Mouse (Mus musculus) heart, adult 2 months (tissue): Measurements from ENCODE around the gene Gm20388. TPM values are rescaled to one million over a fixed set of nuclear protein-coding genes. Genes with fewer than 3 reads are reported as not detected.

ENCODE experiments used
- DNase-seq, 2 experiments: peaks; one replicate each; pipeline ENCODE4 v3.0.0; 2021
- H3K27ac ChIP-seq: fragments of 200-600 bp; 2 replicates; pipeline ENCODE4 v1.8.1; 2022
- H3K27me3 ChIP-seq: fragments of 200-500 bp; 2 replicates; pipeline ENCODE4 v1.6.1; 2012; ENCODE audit warnings: mild to moderate bottlenecking, low read length, inconsistent platforms, mixed read lengths; ENCODE audit not compliant: control insufficient read depth, insufficient read depth
- H3K36me3 ChIP-seq: fragments of 200-500 bp; 2 replicates; pipeline ENCODE4 v1.6.1; 2012; ENCODE audit warnings: low read length, inconsistent platforms; ENCODE audit not compliant: control insufficient read depth, insufficient read depth
- H3K4me1 ChIP-seq: fragments of 200-500 bp; 2 replicates; pipeline ENCODE4 v1.6.1; 2011; ENCODE audit warnings: low read length; ENCODE audit not compliant: control insufficient read depth, insufficient read depth
- H3K4me3 ChIP-seq: fragments of 200-600 bp; 2 replicates; pipeline ENCODE4 v1.8.1; 2022
- H3K79me2 ChIP-seq: fragments of 200-500 bp; replicated peaks from 2 replicates; pipeline ENCODE4 v1.6.1; 2012; ENCODE audit warnings: mild to moderate bottlenecking, inconsistent platforms, low read length, moderate library complexity, mixed read lengths; ENCODE audit not compliant: control insufficient read depth, insufficient read depth
- H3K9ac ChIP-seq: fragments of 200-500 bp; 2 replicates; pipeline ENCODE4 v1.6.1; 2012; ENCODE audit warnings: low read depth, mild to moderate bottlenecking, control low read depth, inconsistent platforms, low read length, mixed read lengths
- CTCF ChIP-seq: fragments of 200-600 bp; IDR thresholded peaks from 2 replicates; pipeline ENCODE4 v1.8.1; 2022; ENCODE audit warnings: antibody characterized with exemption, mild to moderate bottlenecking, moderate library complexity
- EP300 ChIP-seq: fragments of 200-500 bp; IDR thresholded peaks from 2 replicates; pipeline ENCODE4 v1.6.1; 2011; ENCODE audit warnings: low read depth, low read length, control low read depth; ENCODE audit not compliant: insufficient read depth
- POLR2A ChIP-seq: fragments of 200-500 bp; IDR thresholded peaks from 2 replicates; pipeline ENCODE4 v1.6.1; 2011; ENCODE audit warnings: mild to moderate bottlenecking, low read depth, low read length, control low read depth; ENCODE audit not compliant: insufficient read depth
- WGBS: fragments of 180-500 bp; shearing (Covaris S2); methylation state at CpG from one replicate; pipeline ENCODE4 v1.1.7; 2018; 5-methylcytosine and 5-hydroxymethylcytosine counted together
- intact Hi-C: fragments of 180-260 bp; cut with DNase I; formaldehyde crosslinking; loops from one replicate; pipeline ENCODE4 v1.15.1; 2025
- polyA plus RNA-seq: library from polyadenylated mRNA; depleted of rRNA; stranded (reverse); fragments of >200 nt; gene quantifications from 2 replicates; pipeline ENCODE4 v1.2.3, GENCODE M21; 2012
- total RNA-seq, 2 experiments: library from RNA; stranded (reverse); gene quantifications; 2 replicates each; pipeline ENCODE4 v1.2.3; 2021

Gene Gm20388
- total and polyA plus RNA-seq, 3 experiments: 1.8 to 32.3 TPM; not detected in 1

DNA sequence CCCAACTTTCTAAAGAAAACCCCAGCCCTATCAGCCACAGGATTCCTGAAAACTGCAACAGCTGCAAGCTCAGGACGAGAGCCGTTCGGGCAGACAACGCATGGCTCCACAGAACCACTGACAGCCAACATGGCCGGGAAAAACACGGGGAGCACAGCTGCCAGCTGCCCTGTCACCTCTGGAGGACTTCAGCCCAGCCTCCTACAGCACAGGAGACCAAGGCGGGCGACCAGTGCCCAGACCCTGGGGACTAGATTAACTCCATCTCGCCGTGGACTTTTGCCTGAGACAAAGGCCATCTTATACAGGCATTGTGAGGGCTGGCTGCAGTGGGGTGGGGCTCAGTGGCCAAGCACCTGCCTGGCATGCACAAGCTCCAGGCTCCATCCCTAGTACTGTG, 1739.3 kb downstream of the Gm20388 start:
- Histone ChIP-seq H3K36me3 (no peaks in the 10 kb centered on the region; the same call in 1 of the 2 replicates), H3K27ac (no peak overlapping the region), H3K9ac (peak overlapping the region; percentile 21), H3K79me2 (peaks cover 19% of the 10 kb centered on the region), H3K4me3 (peak overlapping the region; percentile 77; the same call in 1 of the 2 replicates), H3K27me3 (no peaks in the 10 kb centered on the region), H3K4me1 (peaks cover 38% of the 10 kb centered on the region)
- DNase-seq: no peak
- intact Hi-C loops: loop anchor here (2.0 to 5.0 kb wide), 2 partner anchors 13 to 32 kb away; no protein-coding TSS in a partner anchor
- TF ChIP-seq POLR2A: no peak
- TF ChIP-seq CTCF: no peak
- TF ChIP-seq EP300: no peak
- WGBS: 43% methylated on average over 10 of the region's 10 CpGs

DNA sequence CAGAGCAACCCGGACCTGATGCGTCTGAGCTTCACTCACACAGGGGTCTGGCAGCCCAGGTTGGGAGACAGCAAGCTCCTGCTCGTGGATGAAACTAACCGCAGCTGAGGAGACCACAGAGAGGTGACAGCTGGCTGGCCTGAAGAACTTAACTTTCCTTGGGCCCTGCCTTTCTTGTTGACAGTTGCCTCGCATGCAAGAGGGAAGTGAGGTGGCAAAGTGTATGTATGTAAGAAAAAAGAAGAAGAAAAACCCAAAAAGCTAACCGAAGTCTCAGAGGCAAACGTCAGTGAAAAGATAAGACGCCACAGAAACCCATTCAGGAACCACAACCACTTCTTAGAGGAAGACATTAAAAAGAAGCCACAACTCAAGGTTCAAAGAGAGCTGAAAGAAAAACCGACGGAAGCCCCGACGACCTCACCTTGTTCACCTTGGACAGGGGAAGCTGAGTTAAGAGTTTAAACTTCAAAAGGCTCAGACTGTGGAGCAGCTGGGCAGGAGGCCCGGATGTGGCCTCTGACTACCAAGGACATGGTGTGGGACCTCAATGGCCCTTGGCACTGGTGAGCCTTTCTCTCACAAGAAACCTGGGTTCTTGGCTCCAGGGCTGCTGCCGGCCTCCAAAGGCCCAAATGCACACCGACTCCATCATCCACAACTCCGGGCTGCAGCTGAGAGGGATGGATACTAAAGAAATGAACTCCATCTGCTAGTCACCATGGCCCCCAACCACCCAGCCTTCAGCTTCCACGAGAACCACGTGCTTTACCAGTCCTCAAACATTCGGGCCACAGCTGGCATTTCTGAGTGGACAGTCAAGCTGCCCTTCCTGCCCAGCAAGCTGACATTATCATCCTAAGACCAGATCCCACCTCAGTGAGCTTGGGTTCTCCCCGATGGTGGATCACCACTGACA, 1740.0 kb downstream of the Gm20388 start:
- whole genome bisulfite sequencing: 41% methylated on average over 20 of the region's 20 CpGs
- Histone ChIP-seq H3K27ac (peak overlapping the region; percentile 73; the same call in 1 of the 2 replicates), H3K4me1 (peaks cover 31% of the 10 kb centered on the region), H3K79me2 (peaks cover 16% of the 10 kb centered on the region), H3K9ac (peak overlapping the region; percentile 97), H3K36me3 (no peaks in the 10 kb centered on the region; the same call in 1 of the 2 replicates), H3K4me3 (peak overlapping the region; percentile 77), H3K27me3 (no peaks in the 10 kb centered on the region)
- DNase-seq: peak in 1 of 2 experiments; percentile 25
- intact Hi-C loops: loop anchor here (2.0 kb wide), 1 partner anchor 14 kb away; no protein-coding TSS in a partner anchor
- TF ChIP-seq POLR2A (no peak), EP300 (no peak), CTCF (no peak)

DNA sequence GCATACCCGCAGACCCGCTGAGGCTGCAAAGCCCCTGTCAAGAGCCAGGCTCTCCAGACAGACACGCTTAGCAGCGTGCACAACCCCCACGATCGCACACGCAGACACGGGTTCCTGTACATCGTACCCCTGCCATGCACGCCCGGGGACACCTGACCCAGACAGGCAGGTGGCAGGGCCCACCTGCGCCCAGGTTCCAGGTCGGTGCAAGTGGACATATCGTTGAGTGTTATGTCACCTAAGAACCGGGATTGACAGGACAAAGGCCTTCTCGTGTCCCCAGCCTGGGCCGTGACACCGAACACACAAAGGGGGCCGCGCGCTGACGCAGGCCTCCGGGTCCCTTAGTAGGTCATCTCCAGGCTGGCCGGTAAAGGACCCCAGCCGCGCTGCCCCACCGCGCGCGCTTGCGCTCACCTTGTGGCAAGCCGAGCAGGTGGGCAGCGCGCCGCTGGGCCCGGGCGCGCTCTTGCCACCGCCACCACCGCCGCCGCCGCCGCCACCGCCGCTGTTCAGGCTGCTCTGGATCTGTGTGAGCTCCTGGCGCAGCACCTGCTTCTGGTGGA, 1740.8 kb downstream of the Gm20388 start:
- no peaks in the 10 kb centered on the region; the same call in 1 of the 2 replicates for H3K36me3 ChIP-seq
- no peak for DNase-seq
- H3K79me2 ChIP-seq: peaks cover 14% of the 10 kb centered on the region
- peak overlapping the region; percentile 97 for H3K9ac ChIP-seq
- TF ChIP-seq POLR2A (no peak), CTCF (no peak), EP300 (no peak)
- no peaks in the 10 kb centered on the region for H3K27me3 ChIP-seq
- H3K27ac ChIP-seq: peak overlapping the region; percentile 73
- intact Hi-C loops: loop anchor here (2.0 kb wide), 1 partner anchor 15 kb away; no protein-coding TSS in a partner anchor
- peak overlapping the region; percentile 77 for H3K4me3 ChIP-seq
- peaks cover 30% of the 10 kb centered on the region for H3K4me1 ChIP-seq
- WGBS: 12% methylated on average over 47 of the region's 47 CpGs

DNA sequence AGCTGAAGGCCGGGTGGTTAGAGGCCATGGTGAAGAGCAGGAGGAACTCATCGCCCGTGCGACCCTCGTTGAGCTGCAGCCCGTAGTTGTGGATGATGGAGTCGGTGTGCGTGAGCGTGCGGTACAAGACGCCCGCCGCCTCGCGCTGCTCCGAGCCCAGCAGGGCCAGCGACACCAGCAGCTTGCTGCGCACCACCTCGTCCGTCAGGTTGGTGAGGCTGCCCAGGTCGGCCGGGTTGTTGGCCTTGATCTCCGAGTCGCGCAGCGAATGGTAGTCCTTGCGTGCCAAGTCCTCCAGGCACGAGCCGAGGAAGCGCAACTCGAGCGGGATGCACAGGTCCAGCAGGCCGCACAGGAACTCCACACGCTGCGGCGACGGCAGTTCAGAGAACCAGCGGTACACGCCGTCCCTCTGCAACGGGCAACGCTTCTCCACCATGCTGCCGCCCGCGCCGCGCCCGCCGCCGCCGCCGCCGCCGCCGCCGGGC, 1741.3 kb downstream of the Gm20388 start:
- Histone ChIP-seq H3K36me3 (no peaks in the 10 kb centered on the region; the same call in 1 of the 2 replicates), H3K4me1 (peaks cover 30% of the 10 kb centered on the region), H3K4me3 (peak overlapping the region; percentile 77), H3K9ac (peak overlapping the region; percentile 97), H3K27ac (peak overlapping the region; percentile 73), H3K79me2 (peaks cover 14% of the 10 kb centered on the region), H3K27me3 (no peaks in the 10 kb centered on the region)
- TF ChIP-seq EP300 (no peak), POLR2A (no peak), CTCF (no peak)
- peak; percentile 60 to 72 for DNase-seq
- WGBS: 7% methylated on average over 56 of the region's 56 CpGs
- intact Hi-C loops: loop anchor here (2.0 kb wide), 1 partner anchor 15 kb away; no protein-coding TSS in a partner anchor

DNA sequence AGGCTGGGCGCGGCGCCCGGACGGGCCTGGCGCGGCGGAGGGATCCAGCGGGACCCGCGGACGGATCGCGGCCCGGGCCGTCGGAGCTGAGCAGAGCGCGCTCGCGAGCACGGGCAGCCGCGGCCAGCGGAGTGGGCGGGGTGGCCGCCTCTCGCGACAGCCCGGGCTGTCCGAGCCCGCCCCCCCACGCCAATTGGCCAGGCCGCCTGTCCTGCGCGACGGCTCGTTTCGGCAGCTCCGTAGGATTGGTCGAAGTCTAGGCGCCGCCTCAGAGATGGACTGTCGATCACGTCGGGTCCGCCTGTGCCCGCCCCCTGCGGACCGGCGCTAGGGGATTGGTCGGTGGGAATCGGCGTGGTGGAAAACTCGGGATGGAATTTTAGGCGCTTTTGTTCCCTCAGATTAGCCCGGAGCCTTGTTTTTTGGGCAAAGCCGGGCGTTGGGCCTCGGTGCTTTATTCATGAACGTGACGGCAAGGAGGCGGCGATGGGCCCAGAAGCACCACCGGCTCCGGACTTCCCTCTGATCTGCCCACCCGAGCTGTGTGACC, 1742.2 kb downstream of the Gm20388 start, which contains the start of gene Zcchc14:
Gene Zcchc14 (minus strand): TSS at position 128 of the 550 bp plus-strand sequence.
- no peaks in the 10 kb centered on the region for H3K27me3 ChIP-seq
- peak within 1 kb of the TSS; percentile 94 for H3K27ac ChIP-seq
- H3K9ac ChIP-seq: peak within 1 kb of the TSS; percentile 97
- peak within 1 kb of the TSS; percentile 80 for H3K4me3 ChIP-seq
- H3K4me1 ChIP-seq: peaks cover 26% of the 10 kb centered on the region
- peaks cover 14% of the 10 kb centered on the region for H3K79me2 ChIP-seq
- WGBS: under 1% methylated on average over 67 of the region's 67 CpGs
- H3K36me3 ChIP-seq: no peaks in the 10 kb centered on the region; the same call in 1 of the 2 replicates
- intact Hi-C loops: no loop called here
- peak; percentile 65 for TF ChIP-seq POLR2A
- no peak for TF ChIP-seq CTCF
- DNase-seq: peak; percentile 96 to 99
